Comparison of ENCODE assay signal across 8 mouse cellular contexts in the genomic region with DNA sequence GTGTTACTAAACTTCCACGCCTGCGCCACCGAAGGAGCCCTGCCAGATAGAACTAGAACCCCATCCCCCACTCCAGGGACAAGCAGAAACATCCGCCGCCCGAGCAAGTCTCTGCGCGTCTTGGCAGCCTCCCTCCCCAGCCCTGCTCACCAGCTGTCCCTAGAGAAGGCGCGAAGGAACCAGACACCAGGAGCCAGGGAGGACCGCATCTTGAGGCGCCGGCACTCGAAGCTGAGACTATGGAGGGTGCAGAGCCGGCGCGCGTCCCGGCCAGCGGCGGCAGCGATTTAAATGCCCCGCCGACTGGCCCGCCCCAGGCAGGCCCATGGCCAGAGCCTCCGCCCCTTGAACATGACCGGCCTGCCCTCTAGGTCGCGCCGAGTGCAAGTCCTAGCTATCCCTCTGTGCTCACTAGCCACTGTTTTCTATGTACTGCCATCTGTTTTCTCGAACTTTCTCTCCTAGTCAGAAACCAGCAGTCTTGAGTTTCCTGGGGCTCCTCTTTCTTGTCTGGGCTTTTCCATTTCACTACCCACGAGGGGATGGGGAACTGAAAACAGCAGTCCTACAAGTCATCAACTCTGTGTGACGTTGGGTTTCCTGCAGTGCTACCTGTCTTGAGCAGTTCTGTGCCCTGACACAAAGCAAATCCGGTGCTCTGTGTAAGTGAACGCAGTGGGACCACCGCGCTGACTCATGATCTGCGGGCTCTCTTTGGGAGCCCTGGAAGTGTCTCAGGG. TPM values are rescaled to one million over a fixed set of nuclear protein-coding genes. Genes with fewer than 3 reads are reported as not detected.
DNase-seq lines count a peak whose midpoint lies in the region; ATAC-seq and TF ChIP-seq lines count a peak whose summit lies in the region.

A gene (minus strand): TSS at position 590 of the 740 bp plus-strand sequence.

- in situ Hi-C loops in CH12.LX (cut with MboI; ENCODE audit: low pct_ligation_motif_present, low pct_unique_long_range_greater_than_20kb, low sequenced_read_pairs) = no loop called here

- ATAC-seq in forebrain, embryonic 16.5 days = peak; percentile 96
- peak; percentile 83 for ATAC-seq in neural tube, embryonic 14.5 days (ENCODE audit: low read depth)

- dilution Hi-C loops in CH12.LX (cut with MboI; ENCODE audit: extremely low pct_ligation_motif_present, extremely low pct_unique_long_range_greater_than_20kb, low sequenced_read_pairs) = no loop called here

- intact Hi-C loops in heart, postnatal 36 days (cut with DNase I) = loop anchor here (5.0 kb wide), 1 partner anchor 72 kb away; no protein-coding TSS in a partner anchor

- peak; percentile 84 for DNase-seq in CH12.LX (ENCODE audit: extremely low read depth)
- DNase-seq in brain, embryonic 14.5 days (ENCODE audit: low read depth) = peak; percentile 89
- peak; percentile 60 to 74 for DNase-seq in heart, postnatal 36 days
- DNase-seq in layer of hippocampus, adult 18-20 months (ENCODE audit: low spot score in 2 of 2) = peak; percentile 77 to 84
- peak; percentile 65 to 70 for DNase-seq in lung, adult 18-20 months
- DNase-seq in thymus, adult 2 months = peak; percentile 75

- peak within 1 kb of the TSS; percentile 41 for H3K9ac ChIP-seq in CH12.LX (ENCODE audit: insufficient read depth, low read depth)
- peak within 1 kb of the TSS; percentile 48 for H3K9ac ChIP-seq in forebrain, embryonic 16.5 days (replicated peaks; ENCODE audit: low read depth, low read length)
- H3K9ac ChIP-seq in neural tube, embryonic 14.5 days (replicated peaks; ENCODE audit: low read depth, low read length) = peak within 1 kb of the TSS; percentile 39

- no peaks in the 10 kb centered on the region for H3K9me3 ChIP-seq in CH12.LX (replicated peaks; ENCODE audit: low read length)
- H3K9me3 ChIP-seq in forebrain, embryonic 16.5 days (ENCODE audit: control insufficient read depth, low read length) = no peaks in the 10 kb centered on the region
- H3K9me3 ChIP-seq in neural tube, embryonic 14.5 days (ENCODE audit: control insufficient read depth, low read length) = no peaks in the 10 kb centered on the region

- no peaks in the 10 kb centered on the region for H3K27me3 ChIP-seq in CH12.LX (replicated peaks)
- no peaks in the 10 kb centered on the region for H3K27me3 ChIP-seq in forebrain, embryonic 16.5 days (replicated peaks; ENCODE audit: control insufficient read depth, insufficient read depth, low read length)
- peaks cover 4% of the 10 kb centered on the region; the same call in 1 of the 2 replicates for H3K27me3 ChIP-seq in neural tube, embryonic 14.5 days (ENCODE audit: control insufficient read depth, insufficient read depth, low read length)
- no peaks in the 10 kb centered on the region for H3K27me3 ChIP-seq in thymus, adult 2 months (ENCODE audit: control insufficient read depth, insufficient read depth, low read length)

- no peak for TF ChIP-seq RAD21 in CH12.LX (IDR thresholded peaks at IDR 0.05; ENCODE audit: low read depth, low read length)

- TF ChIP-seq EP300 in CH12.LX (IDR thresholded peaks at IDR 0.05; ENCODE audit: low read length) = peak; percentile 79

- H3K79me2 ChIP-seq in CH12.LX (replicated peaks; ENCODE audit: control insufficient read depth, extremely low read depth, insufficient read depth, poor library complexity, severe bottlenecking) = no peaks in the 10 kb centered on the region; the same call in 1 of the 2 replicates

- peak within 1 kb of the TSS; percentile 67 for H3K27ac ChIP-seq in CH12.LX (ENCODE audit: insufficient read depth, low read depth)
- H3K27ac ChIP-seq in forebrain, embryonic 16.5 days (ENCODE audit: low read length) = peak within 1 kb of the TSS; percentile 69
- no peak within 1 kb of the TSS for H3K27ac ChIP-seq in neural tube, embryonic 14.5 days (ENCODE audit: low read depth, low read length)
- H3K27ac ChIP-seq in thymus, adult 2 months (ENCODE audit: control insufficient read depth, insufficient read depth, low read length) = peak within 1 kb of the TSS; percentile 97

- H3K4me1 ChIP-seq in CH12.LX (ENCODE audit: control insufficient read depth in 1 of 2, insufficient read depth in 2 of 2) = peaks cover 2 to 30% of the 10 kb centered on the region in 2 experiments; a peak in 3 of 4 replicates
- H3K4me1 ChIP-seq in forebrain, embryonic 16.5 days (replicated peaks; ENCODE audit: control insufficient read depth, insufficient read depth, low read length) = peaks cover 15% of the 10 kb centered on the region
- peaks cover 6% of the 10 kb centered on the region; the same call in 1 of the 2 replicates for H3K4me1 ChIP-seq in neural tube, embryonic 14.5 days (ENCODE audit: control insufficient read depth, insufficient read depth, low read length)
- H3K4me1 ChIP-seq in thymus, adult 2 months (replicated peaks; ENCODE audit: control insufficient read depth, insufficient read depth, low read length) = peaks cover 15% of the 10 kb centered on the region

- H3K4me3 ChIP-seq in CH12.LX (replicated peaks in 1 of 3; ENCODE audit: low read depth in 2 of 3, low read length in 2 of 3, poor library complexity in 1 of 3) = peak within 1 kb of the TSS; percentile 60 to 83 (median 64)
- peak within 1 kb of the TSS; percentile 43 for H3K4me3 ChIP-seq in forebrain, embryonic 16.5 days (replicated peaks; ENCODE audit: low read length)
- peak within 1 kb of the TSS; percentile 29 for H3K4me3 ChIP-seq in neural tube, embryonic 14.5 days (ENCODE audit: low read depth, low read length)
- peak within 1 kb of the TSS; percentile 91 for H3K4me3 ChIP-seq in thymus, adult 2 months (ENCODE audit: control insufficient read depth, insufficient read depth, low read length)

- H3K36me3 ChIP-seq in CH12.LX (replicated peaks in 1 of 2; ENCODE audit: control insufficient read depth in 1 of 2, insufficient read depth in 1 of 2, low read length in 1 of 2) = peaks cover 0 to 12% of the 10 kb centered on the region in 2 experiments
- no peaks in the 10 kb centered on the region for H3K36me3 ChIP-seq in forebrain, embryonic 16.5 days (ENCODE audit: control insufficient read depth, insufficient read depth)
- no peaks in the 10 kb centered on the region for H3K36me3 ChIP-seq in neural tube, embryonic 14.5 days (ENCODE audit: control insufficient read depth, insufficient read depth, low read length)
- H3K36me3 ChIP-seq in thymus, adult 2 months (ENCODE audit: control insufficient read depth, insufficient read depth, low read length) = no peaks in the 10 kb centered on the region

- TF ChIP-seq CTCF in CH12.LX (conservative IDR thresholded peaks at IDR 0.05 in 1 of 2, IDR thresholded peaks at IDR 0.05 in 1 of 2; ENCODE audit: low read depth in 2 of 2, low read length in 2 of 2) = peak in 1 of 2 experiments; percentile 0; a peak in 1 of 4 replicates
- no peak for TF ChIP-seq CTCF in brain, embryonic 14.5 days (IDR thresholded peaks at IDR 0.05; ENCODE audit: borderline replicate concordance, extremely low read depth, insufficient read depth, insufficient read length)
- TF ChIP-seq CTCF in thymus, adult 2 months (IDR thresholded peaks at IDR 0.05; ENCODE audit: borderline replicate concordance, control insufficient read depth, extremely low read depth, insufficient read depth, low read length, poor library complexity) = 0 out of 2 replicates have a peak, but pooled peaks have one; percentile 34

- peak within 1 kb of the TSS; percentile 90 for H3K4me2 ChIP-seq in CH12.LX (ENCODE audit: insufficient read depth, low read depth, poor library complexity, severe bottlenecking)
- peak within 1 kb of the TSS; percentile 87 for H3K4me2 ChIP-seq in forebrain, embryonic 16.5 days (ENCODE audit: low read length)
- peak within 1 kb of the TSS; percentile 72 for H3K4me2 ChIP-seq in neural tube, embryonic 14.5 days (ENCODE audit: low read depth, low read length)

- TF ChIP-seq POLR2A in CH12.LX (IDR thresholded peaks at IDR 0.05; ENCODE audit: low read depth, low read length) = peak; percentile 51
- no peak for TF ChIP-seq POLR2A in brain, embryonic 14.5 days (IDR thresholded peaks at IDR 0.05; ENCODE audit: borderline replicate concordance, extremely low read depth, insufficient read depth, insufficient read length, poor library complexity, severe bottlenecking)
- peak; percentile 49; the same call in 1 of the 2 replicates for TF ChIP-seq POLR2A in thymus, adult 2 months (IDR thresholded peaks at IDR 0.05; ENCODE audit: control insufficient read depth, extremely low read depth, insufficient read depth, low read length, poor library complexity)

- 2% methylated on average over 38 of the region's 38 CpGs for WGBS in forebrain, embryonic 16.5 days
- WGBS in neural tube, embryonic 14.5 days = 2% methylated on average over 38 of the region's 38 CpGs
- under 1% methylated on average over 38 of the region's 38 CpGs for WGBS in thymus, adult 2 months

TF ChIP-seq in CH12.LX, 34 proteins besides CTCF, POLR2A, EP300 and RAD21 (continues in another document):
- TF ChIP-seq BHLHE40 (IDR thresholded peaks at IDR 0.05; ENCODE audit: low read depth, low read length) = peak; percentile 23; the same call in 1 of the 2 replicates
- peak; percentile 89 for TF ChIP-seq TBP (conservative IDR thresholded peaks at IDR 0.05; ENCODE audit: low read depth, low read length)
- TF ChIP-seq USF2 (conservative IDR thresholded peaks at IDR 0.05; ENCODE audit: low read depth, low read length) = no peak
- TF ChIP-seq NRF1 (IDR thresholded peaks at IDR 0.05; ENCODE audit: low read depth, low read length) = peak; percentile 61
- TF ChIP-seq ZNF384 (IDR thresholded peaks at IDR 0.05; ENCODE audit: low read depth, low read length) = no peak
- peak; percentile 16; the same call in 1 of the 2 replicates for TF ChIP-seq HCFC1 (IDR thresholded peaks at IDR 0.05; ENCODE audit: low read depth, low read length)
- TF ChIP-seq MEF2A (IDR thresholded peaks at IDR 0.05; ENCODE audit: borderline replicate concordance, low read depth, low read length) = 0 out of 2 replicates have a peak, but pooled peaks have one; percentile 9
- TF ChIP-seq KAT2A (IDR thresholded peaks at IDR 0.05; ENCODE audit: insufficient replicate concordance, low read length) = no peak
- no peak for TF ChIP-seq USF1 (IDR thresholded peaks at IDR 0.05; ENCODE audit: low read depth, low read length)
- TF ChIP-seq JUND (conservative IDR thresholded peaks at IDR 0.05; ENCODE audit: low read depth, low read length) = no peak
- TF ChIP-seq ELF1 (IDR thresholded peaks at IDR 0.05; ENCODE audit: low read depth, low read length) = no peak
- TF ChIP-seq E2F4 (IDR thresholded peaks at IDR 0.05; ENCODE audit: insufficient replicate concordance, low read depth, low read length) = no peak

RNA-seq across cellular contexts. Expression of the gene that starts here (rescaled TPM):
- total RNA-seq in CH12.LX (2012; rRNA removed) (8.9 and 10.4 TPM in 2 replicates), CH12.LX (2014; rRNA removed) (13.0 and 13.4 TPM in 2 replicates)
- polyA plus RNA-seq in CH12.LX (2012; ENCODE audit: insufficient read length, low read depth) = 14.3 and 14.5 TPM in 2 replicates
- polyA plus RNA-seq in brain, embryonic 14.5 days (2012; rRNA removed) = 1.5 and 1.6 TPM in 2 replicates
- 1.0 and 1.3 TPM in 2 replicates for polyA plus RNA-seq in forebrain, embryonic 16.5 days (2015; fragmentation: Nextera tagmentation; extraction: Ambion mirVana)
- 1 to 10 TPM; 2.5 to 4.5 TPM for total RNA-seq in heart, postnatal 36 days (2021)
- 1 to 10 TPM; 1.4 to 1.7 TPM for total RNA-seq in layer of hippocampus, adult 18-20 months (2021)
- polyA plus RNA-seq in neural tube, embryonic 14.5 days (2014; fragmentation: Nextera tagmentation; extraction: Ambion mirVana) = 0.91 and 1.3 TPM in 2 replicates
- polyA plus RNA-seq in thymus, adult 2 months (2012; rRNA removed) = 38.2 and 44.1 TPM in 2 replicates

Comparison
In these comparisons a context has a peak if more than half of its experiments do, and no peak if none do; other contexts are left out.
1. H3K4me3 ChIP-seq: peak in every context shown above with its lines; median percentile 91 in thymus, adult 2 months; 64 in CH12.LX; 43 in forebrain, embryonic 16.5 days; 29 in neural tube, embryonic 14.5 days.